Mouse (Mus musculus) kidney, adult 2 months (tissue): ENCODE data around the gene Bricd5.

Experiments
- CTCF ChIP-seq: fragments of 200-500 bp; conservative IDR thresholded peaks from 2 replicates; pipeline ENCODE4 v1.5.1; 2011; ENCODE audit warnings: low read depth, mild to moderate bottlenecking, control low read depth, low read length, moderate library complexity, mixed read lengths; ENCODE audit not compliant: insufficient read depth, insufficient read length
- POLR2A ChIP-seq: fragments of 200-500 bp; IDR thresholded peaks from one replicate; pipeline ENCODE4 v1.6.1; 2011; ENCODE audit warnings: low read depth, low read length, control low read depth

DNA sequence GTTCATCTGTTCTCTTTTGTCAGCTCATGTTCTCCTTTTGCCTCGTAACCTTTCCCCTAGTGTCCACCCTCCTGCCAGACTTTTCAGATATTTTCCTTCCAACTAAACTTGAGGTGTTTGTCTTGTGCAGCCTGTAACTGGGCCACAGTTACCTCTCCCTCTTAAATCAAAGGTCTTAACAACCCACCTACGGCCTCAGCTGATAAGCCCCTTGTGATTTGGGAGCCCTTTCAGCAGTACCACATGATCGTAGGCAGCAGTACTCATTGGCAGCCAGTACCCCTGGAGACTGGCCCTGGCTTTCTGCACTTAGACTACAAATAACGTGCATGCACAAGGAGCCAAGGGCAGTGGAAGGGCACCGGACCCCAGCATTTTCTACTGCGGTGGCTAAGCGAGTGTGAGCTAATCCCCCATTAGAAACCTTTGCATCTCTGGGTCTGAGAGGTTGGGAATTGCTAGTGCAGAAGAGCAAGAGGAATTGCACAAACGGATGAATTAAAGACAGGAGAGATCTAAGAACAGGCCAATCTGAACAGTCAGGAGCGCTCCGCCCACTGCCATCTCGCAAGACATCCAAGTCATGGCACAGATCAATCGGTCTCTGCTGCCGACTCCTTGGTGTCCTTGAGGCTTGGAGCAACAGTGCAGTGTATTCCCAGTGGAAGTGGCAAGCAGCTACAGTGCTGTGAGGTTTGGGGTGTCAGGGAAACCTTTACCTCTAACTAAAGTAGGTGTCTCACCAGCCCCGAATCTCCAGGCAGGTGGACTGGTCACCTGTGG, 44.3 kb upstream of the Bricd5 start:
- TF ChIP-seq CTCF (no peak), POLR2A (no peak)
